Mouse (Mus musculus): Measurements from ENCODE around the gene Pigk. TPM values are rescaled to one million over a fixed set of nuclear protein-coding genes. Genes with fewer than 3 reads are reported as not detected.
"Not testable (repeated sequence)": the region's sequence is repeated elsewhere in the genome, so short reads cannot be mapped to it uniquely, and the experiment has no call there.

Gene Pigk
- polyA plus RNA-seq, 1 experiment, result 38.6 TPM

- Histone ChIP-seq H3K4me1 (ENCODE audit: control insufficient read depth, insufficient read depth, low read length) (no peaks in the 10 kb centered on the region), H3K27ac (ENCODE audit: insufficient read depth, low read depth, low read length) (no peak overlapping the region), H3K4me3 (ENCODE audit: insufficient read depth, low read length) (no peak overlapping the region)
- TF ChIP-seq POLR2A (IDR thresholded peaks at IDR 0.05; ENCODE audit: borderline replicate concordance, low read depth, low read length), result no peak
- no peak for TF ChIP-seq CTCF (IDR thresholded peaks at IDR 0.05; ENCODE audit: low read depth, low read length)
These were observed 18.9 kb upstream of the Pigk start for GRCm38 (mm10) chr3:152694950-152695349.

DNA sequence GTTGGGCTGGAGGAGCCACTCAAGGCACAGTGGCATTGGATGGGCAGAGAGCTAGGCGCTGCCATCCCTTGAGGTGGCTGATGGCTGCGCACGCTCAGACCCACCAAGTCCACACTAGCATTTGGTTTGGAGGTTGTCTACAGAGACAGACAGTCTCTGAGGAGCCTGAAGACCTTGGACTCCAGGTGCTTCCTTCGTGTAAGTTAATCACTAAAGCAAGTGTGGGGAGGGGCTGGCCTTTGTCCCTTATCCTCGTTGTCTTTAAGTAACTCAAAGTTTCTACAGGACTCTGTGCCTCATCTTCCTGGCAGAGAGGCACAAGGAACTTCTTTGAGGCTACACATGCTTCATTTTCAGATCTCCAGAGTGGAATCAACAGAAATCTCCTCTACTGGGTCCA, 15.9 kb upstream of the Pigk start:
- Histone ChIP-seq H3K27ac (ENCODE audit: insufficient read depth, low read depth, low read length) (no peak overlapping the region), H3K4me3 (ENCODE audit: insufficient read depth, low read length) (no peak overlapping the region), H3K4me1 (ENCODE audit: control insufficient read depth, insufficient read depth, low read length) (no peaks in the 10 kb centered on the region)
- TF ChIP-seq CTCF (IDR thresholded peaks at IDR 0.05; ENCODE audit: low read depth, low read length), result no peak
- TF ChIP-seq POLR2A (IDR thresholded peaks at IDR 0.05; ENCODE audit: borderline replicate concordance, low read depth, low read length), result no peak

- H3K4me3 ChIP-seq (ENCODE audit: insufficient read depth, low read length), result no peak overlapping the region
- no peak overlapping the region for H3K27ac ChIP-seq (ENCODE audit: insufficient read depth, low read depth, low read length)
- TF ChIP-seq CTCF (IDR thresholded peaks at IDR 0.05; ENCODE audit: low read depth, low read length) (no peak), POLR2A (IDR thresholded peaks at IDR 0.05; ENCODE audit: borderline replicate concordance, low read depth, low read length) (no peak)
- H3K4me1 ChIP-seq (ENCODE audit: control insufficient read depth, insufficient read depth, low read length), result no peaks in the 10 kb centered on the region
These were observed 14.6 kb upstream of the Pigk start for GRCm38 (mm10) chr3:152699261-152699660.

- H3K4me3 ChIP-seq (ENCODE audit: insufficient read depth, low read length); H3K27ac ChIP-seq (ENCODE audit: insufficient read depth, low read depth, low read length); H3K4me1 ChIP-seq (ENCODE audit: control insufficient read depth, insufficient read depth, low read length): not testable (repeated sequence)
These were observed 12.4 kb upstream of the Pigk start for GRCm38 (mm10) chr3:152701536-152701935.

DNA sequence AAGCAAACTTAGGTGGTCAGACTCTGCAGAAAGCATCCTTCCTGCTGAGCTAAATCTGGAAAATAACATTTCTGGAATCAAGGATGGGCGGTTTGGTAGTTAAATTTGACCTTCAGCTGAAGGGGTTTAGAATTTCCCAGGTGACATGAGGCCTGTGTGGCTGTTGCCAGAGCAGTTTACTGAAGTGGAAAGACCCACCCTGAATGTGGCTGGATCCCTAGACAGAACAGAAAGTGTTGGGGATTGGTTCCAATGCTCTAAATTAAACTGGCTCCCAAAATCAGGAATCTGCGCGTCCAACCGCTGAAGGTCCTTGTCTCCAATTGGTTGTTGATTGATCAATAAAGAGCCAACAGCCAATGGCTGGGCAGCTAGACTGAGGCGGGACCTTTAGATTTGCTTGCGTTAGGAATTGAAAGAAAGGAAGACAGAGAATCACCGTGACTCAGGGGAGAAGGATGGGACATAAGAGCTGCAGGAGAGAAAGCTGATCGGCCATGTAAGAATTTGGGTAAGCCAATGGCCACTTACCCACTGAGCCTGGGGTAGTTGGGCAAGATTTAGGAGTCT, 11.5 kb upstream of the Pigk start:
- no peak for TF ChIP-seq POLR2A (IDR thresholded peaks at IDR 0.05; ENCODE audit: borderline replicate concordance, low read depth, low read length)
- TF ChIP-seq CTCF (IDR thresholded peaks at IDR 0.05; ENCODE audit: low read depth, low read length), result no peak
- H3K27ac ChIP-seq (ENCODE audit: insufficient read depth, low read depth, low read length), result no peak overlapping the region
- peaks cover 3% of the 10 kb centered on the region; the same call in 1 of the 2 replicates for H3K4me1 ChIP-seq (ENCODE audit: control insufficient read depth, insufficient read depth, low read length)
- H3K4me3 ChIP-seq (ENCODE audit: insufficient read depth, low read length), result no peak overlapping the region

GRCm38 (mm10) chr3:152705826-152706225, 8.1 kb upstream of the Pigk start:
- no peak for TF ChIP-seq POLR2A (IDR thresholded peaks at IDR 0.05; ENCODE audit: borderline replicate concordance, low read depth, low read length)
- TF ChIP-seq CTCF (IDR thresholded peaks at IDR 0.05; ENCODE audit: low read depth, low read length), result no peak
- H3K27ac ChIP-seq (ENCODE audit: insufficient read depth, low read depth, low read length), result no peak overlapping the region
- no peak overlapping the region for H3K4me3 ChIP-seq (ENCODE audit: insufficient read depth, low read length)
- H3K4me1 ChIP-seq (ENCODE audit: control insufficient read depth, insufficient read depth, low read length), result peaks cover 5% of the 10 kb centered on the region; the same call in 1 of the 2 replicates

DNA sequence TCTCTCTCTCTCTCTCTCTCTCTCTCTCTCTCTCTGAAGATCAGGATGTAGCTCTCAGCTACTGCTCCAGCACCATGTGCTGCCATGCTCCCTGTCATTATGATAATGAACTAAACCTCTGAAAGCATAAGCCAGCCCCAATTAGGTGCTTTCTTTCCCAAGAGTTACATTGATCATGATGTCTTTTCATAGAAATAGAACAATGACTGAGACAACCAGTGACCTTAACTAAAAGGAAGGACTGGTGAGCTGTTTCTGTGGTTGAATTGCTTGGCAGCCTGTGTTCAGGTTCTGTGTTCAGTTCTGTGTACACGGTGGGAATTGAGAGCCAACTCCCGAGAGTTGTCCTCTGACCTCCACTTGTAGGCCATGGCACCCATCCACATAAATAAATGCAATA, 7.0 kb upstream of the Pigk start:
- TF ChIP-seq CTCF (IDR thresholded peaks at IDR 0.05; ENCODE audit: low read depth, low read length), result no peak
- no peak for TF ChIP-seq POLR2A (IDR thresholded peaks at IDR 0.05; ENCODE audit: borderline replicate concordance, low read depth, low read length)
- H3K4me1 ChIP-seq (ENCODE audit: control insufficient read depth, insufficient read depth, low read length), result peaks cover 5% of the 10 kb centered on the region; the same call in 1 of the 2 replicates
- no peak overlapping the region for H3K4me3 ChIP-seq (ENCODE audit: insufficient read depth, low read length)
- H3K27ac ChIP-seq (ENCODE audit: insufficient read depth, low read depth, low read length), result no peak overlapping the region

DNA sequence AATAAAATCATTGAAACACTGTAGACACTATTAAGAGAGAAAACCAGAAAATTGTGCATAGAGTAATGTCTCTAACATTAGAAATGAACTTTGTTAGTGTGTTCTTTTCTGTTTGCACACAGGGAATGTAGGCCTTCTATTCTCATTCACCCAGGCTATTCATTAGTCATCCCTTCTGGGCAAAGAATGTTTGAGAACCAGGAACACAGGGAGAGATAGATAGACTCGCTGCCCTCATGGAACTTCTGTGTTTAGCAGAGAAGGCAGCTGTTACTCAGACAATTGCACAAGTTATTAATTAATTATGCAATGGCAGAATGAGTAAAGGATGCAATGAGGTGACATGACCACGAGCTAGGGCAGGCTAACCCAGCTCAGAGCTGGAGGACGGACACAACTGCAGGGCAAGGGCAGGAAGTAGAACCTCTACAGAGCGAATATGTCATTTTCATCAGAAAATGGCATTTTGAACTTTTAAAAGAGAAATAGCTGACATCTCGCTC, 6.5 kb upstream of the Pigk start:
- H3K4me3 ChIP-seq (ENCODE audit: insufficient read depth, low read length), result no peak overlapping the region
- TF ChIP-seq CTCF (IDR thresholded peaks at IDR 0.05; ENCODE audit: low read depth, low read length), result no peak
- no peak for TF ChIP-seq POLR2A (IDR thresholded peaks at IDR 0.05; ENCODE audit: borderline replicate concordance, low read depth, low read length)

GRCm38 (mm10) chr3:152709936-152710335, 4.0 kb upstream of the Pigk start:
- TF ChIP-seq CTCF (IDR thresholded peaks at IDR 0.05; ENCODE audit: low read depth, low read length) (no peak), POLR2A (IDR thresholded peaks at IDR 0.05; ENCODE audit: borderline replicate concordance, low read depth, low read length) (no peak)
- Histone ChIP-seq H3K4me1 (ENCODE audit: control insufficient read depth, insufficient read depth, low read length) (peaks cover 8% of the 10 kb centered on the region), H3K27ac (ENCODE audit: insufficient read depth, low read depth, low read length) (no peak overlapping the region), H3K4me3 (ENCODE audit: insufficient read depth, low read length) (no peak overlapping the region)

More for the DNA sequence above, 6.5 kb upstream of the Pigk start:
- Histone ChIP-seq H3K4me1 (ENCODE audit: control insufficient read depth, insufficient read depth, low read length) (peaks cover 5% of the 10 kb centered on the region; the same call in 1 of the 2 replicates), H3K27ac (ENCODE audit: insufficient read depth, low read depth, low read length) (no peak overlapping the region)

- TF ChIP-seq POLR2A (IDR thresholded peaks at IDR 0.05; ENCODE audit: borderline replicate concordance, low read depth, low read length) (no peak), CTCF (IDR thresholded peaks at IDR 0.05; ENCODE audit: low read depth, low read length) (no peak)
- Histone ChIP-seq H3K27ac (ENCODE audit: insufficient read depth, low read depth, low read length) (no peak overlapping the region), H3K4me1 (ENCODE audit: control insufficient read depth, insufficient read depth, low read length) (peaks cover 8% of the 10 kb centered on the region), H3K4me3 (ENCODE audit: insufficient read depth, low read length) (no peak overlapping the region)
These were observed 943 bp upstream of the Pigk start for GRCm38 (mm10) chr3:152712957-152713356.

Measured in bone marrow macrophage, adult 2 months (primary cell).